Mouse (Mus musculus): ENCODE data around the gene Crx. TPM values are rescaled to one million over a fixed set of nuclear protein-coding genes. Genes with fewer than 3 reads are reported as not detected.
"Not testable (repeated sequence)": the region's sequence is repeated elsewhere in the genome, so short reads cannot be mapped to it uniquely, and the experiment has no call there.

Gene Crx
- 0.58 and 0.94 TPM in 2 replicates for polyA plus RNA-seq (2016; fragmentation: Nextera tagmentation; extraction: Ambion mirVana)

GRCm38 (mm10) chr7:15879756-15880155 is at the start of gene Crx:
Crx (minus strand) TSS chr7:15879968.
- Histone ChIP-seq H3K9me3 (no peaks in the 10 kb centered on the region), H3K27ac (replicated peaks) (no peak within 1 kb of the TSS), H3K4me2 (replicated peaks) (no peak within 1 kb of the TSS), H3K36me3 (no peaks in the 10 kb centered on the region), H3K27me3 (no peaks in the 10 kb centered on the region), H3K4me3 (no peak within 1 kb of the TSS), H3K9ac (replicated peaks) (no peak within 1 kb of the TSS), H3K4me1 (peaks cover 7% of the 10 kb centered on the region; the same call in 1 of the 2 replicates)
- ATAC-seq (ENCODE audit: low FRiP score, low read depth), result no peak
- 25% methylated on average over 4 of the region's 4 CpGs for WGBS

GRCm38 (mm10) chr7:15922220-15922773 is 42.5 kb upstream of the Crx start, which contains the start of gene Selenow:
Selenow (minus strand) TSS chr7:15922402.
- WGBS, result 0% methylated on average over 33 of the region's 33 CpGs
- Histone ChIP-seq H3K9me3 (no peaks in the 10 kb centered on the region), H3K4me2 (replicated peaks) (peak within 1 kb of the TSS; percentile 92), H3K4me1 (peaks cover 20% of the 10 kb centered on the region), H3K36me3 (peaks cover 29% of the 10 kb centered on the region), H3K9ac (replicated peaks) (peak within 1 kb of the TSS; percentile 83), H3K27me3 (no peaks in the 10 kb centered on the region; the same call in 1 of the 2 replicates), H3K4me3 (peak within 1 kb of the TSS; percentile 76), H3K27ac (replicated peaks) (peak within 1 kb of the TSS; percentile 73)
- peak; percentile 94 for ATAC-seq (ENCODE audit: low FRiP score, low read depth)

- H3K36me3 ChIP-seq, result peaks cover 34% of the 10 kb centered on the region
- peak overlapping the region; percentile 83 for H3K9ac ChIP-seq (replicated peaks)
- peak; percentile 73 for ATAC-seq (ENCODE audit: low FRiP score, low read depth)
- peak overlapping the region; percentile 92 for H3K4me2 ChIP-seq (replicated peaks)
- H3K9me3 ChIP-seq, result no peaks in the 10 kb centered on the region
- WGBS, result under 1% methylated on average over 10 of the region's 10 CpGs
- peak overlapping the region; percentile 76 for H3K4me3 ChIP-seq
- H3K27ac ChIP-seq (replicated peaks), result peak overlapping the region; percentile 73
- H3K4me1 ChIP-seq, result peaks cover 20% of the 10 kb centered on the region
- H3K27me3 ChIP-seq, result no peaks in the 10 kb centered on the region; the same call in 1 of the 2 replicates
These were observed 42.0 kb upstream of the Crx start for GRCm38 (mm10) chr7:15921796-15922195.

GRCm38 (mm10) chr7:15920645-15921190 is 41.0 kb upstream of the Crx start:
- Histone ChIP-seq H3K9me3 (no peaks in the 10 kb centered on the region), H3K27ac (replicated peaks) (no peak overlapping the region), H3K4me1 (peaks cover 20% of the 10 kb centered on the region), H3K4me3 (peak overlapping the region; percentile 76), H3K4me2 (replicated peaks) (peak overlapping the region; percentile 92), H3K36me3 (peaks cover 40% of the 10 kb centered on the region), H3K9ac (replicated peaks) (peak overlapping the region; percentile 83), H3K27me3 (no peaks in the 10 kb centered on the region; the same call in 1 of the 2 replicates)
- no peak for ATAC-seq (ENCODE audit: low FRiP score, low read depth)
- 93% methylated on average over 6 of the region's 6 CpGs for WGBS

- H3K36me3 ChIP-seq, result peaks cover 40% of the 10 kb centered on the region
- 96% methylated on average over 9 of the region's 9 CpGs for WGBS
- H3K4me3 ChIP-seq, result peak overlapping the region; percentile 76; the same call in 1 of the 2 replicates
- H3K27me3 ChIP-seq, result no peaks in the 10 kb centered on the region; the same call in 1 of the 2 replicates
- H3K27ac ChIP-seq (replicated peaks), result no peak overlapping the region
- H3K4me2 ChIP-seq (replicated peaks), result peak overlapping the region; percentile 92
- no peaks in the 10 kb centered on the region for H3K9me3 ChIP-seq
- peaks cover 20% of the 10 kb centered on the region for H3K4me1 ChIP-seq
- ATAC-seq (ENCODE audit: low FRiP score, low read depth), result no peak
- 0 out of 2 replicates have a peak overlapping the region, but pooled peaks have one; percentile 83 for H3K9ac ChIP-seq (replicated peaks)
These were observed 40.2 kb upstream of the Crx start for GRCm38 (mm10) chr7:15919947-15920346.

- Histone ChIP-seq H3K36me3 (peaks cover 40% of the 10 kb centered on the region), H3K27ac (replicated peaks) (no peak overlapping the region), H3K27me3 (no peaks in the 10 kb centered on the region), H3K4me3 (no peak overlapping the region), H3K4me2 (replicated peaks) (no peak overlapping the region), H3K4me1 (peaks cover 20% of the 10 kb centered on the region), H3K9me3 (no peaks in the 10 kb centered on the region), H3K9ac (replicated peaks) (no peak overlapping the region)
- ATAC-seq (ENCODE audit: low FRiP score, low read depth), result no peak
These were observed 38.6 kb upstream of the Crx start for GRCm38 (mm10) chr7:15918371-15918770.

- H3K4me1 ChIP-seq, result peaks cover 18% of the 10 kb centered on the region
- no peak overlapping the region for H3K4me2 ChIP-seq (replicated peaks)
- no peak overlapping the region for H3K9ac ChIP-seq (replicated peaks)
- no peaks in the 10 kb centered on the region for H3K9me3 ChIP-seq
- no peaks in the 10 kb centered on the region for H3K27me3 ChIP-seq
- H3K27ac ChIP-seq (replicated peaks), result no peak overlapping the region
- peaks cover 40% of the 10 kb centered on the region for H3K36me3 ChIP-seq
- H3K4me3 ChIP-seq, result no peak overlapping the region
- WGBS, result 83% methylated on average over 4 of the region's 4 CpGs
- ATAC-seq (ENCODE audit: low FRiP score, low read depth), result no peak
These were observed 37.2 kb upstream of the Crx start for GRCm38 (mm10) chr7:15916996-15917395.

GRCm38 (mm10) chr7:15916134-15916723 is 36.5 kb upstream of the Crx start:
- no peaks in the 10 kb centered on the region for H3K9me3 ChIP-seq
- no peak overlapping the region for H3K4me3 ChIP-seq
- H3K9ac ChIP-seq (replicated peaks), result no peak overlapping the region
- H3K36me3 ChIP-seq, result peaks cover 40% of the 10 kb centered on the region
- no peak for ATAC-seq (ENCODE audit: low FRiP score, low read depth)
- WGBS, result 81% methylated on average over 3 of the region's 3 CpGs
- H3K27ac ChIP-seq (replicated peaks), result no peak overlapping the region
- no peak overlapping the region for H3K4me2 ChIP-seq (replicated peaks)
- H3K4me1 ChIP-seq, result peaks cover 16% of the 10 kb centered on the region
- H3K27me3 ChIP-seq, result no peaks in the 10 kb centered on the region

- H3K4me1 ChIP-seq, result peaks cover 11% of the 10 kb centered on the region
- not testable (repeated sequence) for H3K27ac ChIP-seq (replicated peaks); H3K4me2 ChIP-seq (replicated peaks); ATAC-seq (ENCODE audit: low FRiP score, low read depth); H3K4me3 ChIP-seq; H3K9ac ChIP-seq (replicated peaks); H3K27me3 ChIP-seq; H3K9me3 ChIP-seq
- WGBS, result 84% methylated on average over 4 of the region's 4 CpGs
- H3K36me3 ChIP-seq, result peaks cover 40% of the 10 kb centered on the region
These were observed 35.9 kb upstream of the Crx start for GRCm38 (mm10) chr7:15915695-15916094.

- H3K9ac ChIP-seq (replicated peaks), result no peak overlapping the region
- WGBS, result 92% methylated on average over 2 of the region's 2 CpGs
- no peak for ATAC-seq (ENCODE audit: low FRiP score, low read depth)
- no peak overlapping the region for H3K4me3 ChIP-seq
- H3K9me3 ChIP-seq, result no peaks in the 10 kb centered on the region
- H3K27ac ChIP-seq (replicated peaks), result no peak overlapping the region
- peaks cover 33% of the 10 kb centered on the region for H3K36me3 ChIP-seq
- no peak overlapping the region for H3K4me2 ChIP-seq (replicated peaks)
- 0 out of 2 replicates have a peak, but pooled peaks cover 2% of the 10 kb centered on the region for H3K4me1 ChIP-seq
- H3K27me3 ChIP-seq, result no peaks in the 10 kb centered on the region
These were observed 35.0 kb upstream of the Crx start for GRCm38 (mm10) chr7:15914751-15915150.

GRCm38 (mm10) chr7:15914252-15914651 is 34.5 kb upstream of the Crx start:
- Histone ChIP-seq H3K4me3 (no peak overlapping the region), H3K36me3 (peaks cover 28% of the 10 kb centered on the region), H3K27me3 (no peaks in the 10 kb centered on the region), H3K9ac (replicated peaks) (no peak overlapping the region), H3K4me2 (replicated peaks) (no peak overlapping the region), H3K27ac (replicated peaks) (no peak overlapping the region), H3K4me1 (0 out of 2 replicates have a peak, but pooled peaks cover 2% of the 10 kb centered on the region), H3K9me3 (no peaks in the 10 kb centered on the region)
- ATAC-seq (ENCODE audit: low FRiP score, low read depth), result no peak
- 44% methylated on average over 2 of the region's 2 CpGs for WGBS

GRCm38 (mm10) chr7:15912183-15912582 is 32.4 kb upstream of the Crx start:
- Histone ChIP-seq H3K27ac (replicated peaks) (no peak overlapping the region), H3K9ac (replicated peaks) (no peak overlapping the region), H3K4me1 (0 out of 2 replicates have a peak, but pooled peaks cover 2% of the 10 kb centered on the region), H3K4me2 (replicated peaks) (no peak overlapping the region), H3K9me3 (no peaks in the 10 kb centered on the region), H3K4me3 (no peak overlapping the region), H3K27me3 (no peaks in the 10 kb centered on the region), H3K36me3 (peaks cover 10% of the 10 kb centered on the region)
- ATAC-seq (ENCODE audit: low FRiP score, low read depth), result peak; percentile 81
- 0% methylated on average over 4 of the region's 4 CpGs for WGBS
